Comparison of ENCODE assay signal across 38 mouse cellular contexts in genomic region chr15:102012260-102012765, GRCm38 (mm10). TPM values are rescaled to one million over a fixed set of nuclear protein-coding genes. Genes with fewer than 3 reads are reported as not detected.
DNase-seq lines count a peak whose midpoint lies in the region; ATAC-seq and TF ChIP-seq lines count a peak whose summit lies in the region.
"Had no signal": no experiment of that assay in that cellular context is flagged by ENCODE, and none has a peak within 500 bp of the region (broad histone marks: within the 10 kb centered on the region; RNA-seq: fewer than 3 reads in every experiment).

No protein-coding gene starts in this region.

- in situ Hi-C loops in CH12.LX (cut with MboI; ENCODE audit: low pct_ligation_motif_present, low pct_unique_long_range_greater_than_20kb, low sequenced_read_pairs): no loop called here

- H3K27me3 ChIP-seq in intestine, embryonic 16.5 days (replicated peaks; ENCODE audit: control insufficient read depth, insufficient read depth, low read length): no peaks in the 10 kb centered on the region
- no peaks in the 10 kb centered on the region for H3K27me3 ChIP-seq in intestine, embryonic 15.5 days (replicated peaks)
- H3K27me3 ChIP-seq in lung, embryonic 16.5 days (ENCODE audit: control insufficient read depth, insufficient read depth, low read depth, low read length): no peaks in the 10 kb centered on the region
- H3K27me3 ChIP-seq in CH12.LX (replicated peaks): peaks cover 12% of the 10 kb centered on the region
- H3K27me3 ChIP-seq: embryonic facial prominence, embryonic 12.5 days had no signal

- TF ChIP-seq RAD21 in CH12.LX (IDR thresholded peaks at IDR 0.05; ENCODE audit: low read depth, low read length): no peak

- no peaks in the 10 kb centered on the region for H3K79me2 ChIP-seq in CH12.LX (replicated peaks; ENCODE audit: control insufficient read depth, extremely low read depth, insufficient read depth, poor library complexity, severe bottlenecking)

- dilution Hi-C loops in CH12.LX (cut with MboI; ENCODE audit: extremely low pct_ligation_motif_present, extremely low pct_unique_long_range_greater_than_20kb, low sequenced_read_pairs): no loop called here

- 0 out of 2 replicates have a peak overlapping the region, but pooled peaks have one; percentile 6 for H3K27ac ChIP-seq in intestine, embryonic 16.5 days (ENCODE audit: low read length)
- no peak overlapping the region for H3K27ac ChIP-seq in intestine, embryonic 15.5 days
- peak overlapping the region; percentile 25; the same call in 1 of the 2 replicates for H3K27ac ChIP-seq in lung, embryonic 16.5 days (ENCODE audit: low read length)
- no peak overlapping the region for H3K27ac ChIP-seq in CH12.LX (ENCODE audit: insufficient read depth, low read depth)
- H3K27ac ChIP-seq: embryonic facial prominence, embryonic 12.5 days; heart, embryonic 13.5 days; layer of hippocampus, adult 2 months; left cerebral cortex, adult 2 months; limb, embryonic 13.5 days; liver, embryonic 12.5 days; midbrain, embryonic 13.5 days had no signal

- DNase-seq in lung, postnatal 10 days: no peak
- DNase-seq in A20 (ENCODE audit: low read depth, low spot score): peak; percentile 89
- peak; percentile 93 for DNase-seq in CH12.LX (ENCODE audit: extremely low read depth)
- no peak for DNase-seq in adrenal gland, postnatal 4 days (ENCODE audit: low spot score in 2 of 2)
- DNase-seq: adrenal gland, adult 8-10 months; cerebellum, adult 8-10 months; cerebellum, postnatal 25 days; embryo, embryonic 11 days; gastrocnemius, postnatal 25 days; heart, adult 18-20 months; heart, postnatal 10 days; kidney, adult 11 months; kidney, postnatal 25 days; liver, postnatal 0 days; lung, postnatal 4 days; thymus, adult 18-20 months; thymus, postnatal 25 days had no signal

- no peak for TF ChIP-seq POLR2A in CH12.LX (IDR thresholded peaks at IDR 0.05; ENCODE audit: low read depth, low read length)

- no peaks in the 10 kb centered on the region for H3K36me3 ChIP-seq in intestine, embryonic 16.5 days (ENCODE audit: control insufficient read depth, insufficient read depth, low read length)
- no peaks in the 10 kb centered on the region for H3K36me3 ChIP-seq in intestine, embryonic 15.5 days
- no peaks in the 10 kb centered on the region for H3K36me3 ChIP-seq in lung, embryonic 16.5 days (ENCODE audit: control insufficient read depth, insufficient read depth, low read length)
- H3K36me3 ChIP-seq in CH12.LX (replicated peaks in 1 of 2; ENCODE audit: control insufficient read depth in 1 of 2, insufficient read depth in 1 of 2, low read length in 1 of 2): no peaks in the 10 kb centered on the region
- H3K36me3 ChIP-seq: embryonic facial prominence, embryonic 12.5 days; G1E; heart, embryonic 13.5 days; hindbrain, embryonic 10.5 days; limb, embryonic 13.5 days; liver, embryonic 12.5 days; midbrain, embryonic 13.5 days had no signal

- H3K4me1 ChIP-seq in intestine, embryonic 16.5 days (ENCODE audit: control insufficient read depth, insufficient read depth, low read length): peaks cover 53% of the 10 kb centered on the region
- peaks cover 53% of the 10 kb centered on the region for H3K4me1 ChIP-seq in intestine, embryonic 15.5 days (replicated peaks)
- peaks cover 21% of the 10 kb centered on the region for H3K4me1 ChIP-seq in lung, embryonic 16.5 days (replicated peaks; ENCODE audit: control insufficient read depth, insufficient read depth, low read length)
- peaks cover 40 to 83% of the 10 kb centered on the region in 2 experiments for H3K4me1 ChIP-seq in CH12.LX (ENCODE audit: control insufficient read depth in 1 of 2, insufficient read depth in 2 of 2)
- H3K4me1 ChIP-seq: megakaryocyte, embryonic 14.5 days had no signal

- H3K4me3 ChIP-seq in intestine, embryonic 16.5 days (ENCODE audit: low read length): no peak overlapping the region
- no peak overlapping the region for H3K4me3 ChIP-seq in intestine, embryonic 15.5 days (replicated peaks)
- no peak overlapping the region for H3K4me3 ChIP-seq in lung, embryonic 16.5 days (ENCODE audit: low read length)
- peak overlapping the region in 1 of 3 experiments; percentile 10 for H3K4me3 ChIP-seq in CH12.LX (replicated peaks in 1 of 3; ENCODE audit: low read depth in 2 of 3, low read length in 2 of 3, poor library complexity in 1 of 3)
- H3K4me3 ChIP-seq: embryonic facial prominence, embryonic 12.5 days; heart, embryonic 13.5 days; hindbrain, embryonic 10.5 days; layer of hippocampus, adult 2 months; left cerebral cortex, adult 2 months; limb, embryonic 13.5 days; liver, embryonic 12.5 days; megakaryocyte, embryonic 14.5 days; midbrain, embryonic 13.5 days had no signal

- no peak for ATAC-seq in intestine, embryonic 16.5 days
- no peak for ATAC-seq in intestine, embryonic 15.5 days
- ATAC-seq in lung, embryonic 16.5 days (ENCODE audit: low read depth): no peak
- ATAC-seq: forebrain, embryonic 14.5 days; hindbrain, embryonic 16.5 days; liver, embryonic 12.5 days; liver, postnatal 0 days; midbrain, embryonic 13.5 days had no signal

- no peak overlapping the region for H3K4me2 ChIP-seq in intestine, embryonic 16.5 days (ENCODE audit: low read depth, low read length)
- no peak overlapping the region for H3K4me2 ChIP-seq in intestine, embryonic 15.5 days (replicated peaks)
- no peak overlapping the region for H3K4me2 ChIP-seq in lung, embryonic 16.5 days (ENCODE audit: low read depth, low read length)
- peak overlapping the region; percentile 48; the same call in 1 of the 2 replicates for H3K4me2 ChIP-seq in CH12.LX (ENCODE audit: insufficient read depth, low read depth, poor library complexity, severe bottlenecking)
- H3K4me2 ChIP-seq: embryonic facial prominence, embryonic 12.5 days; heart, embryonic 13.5 days; limb, embryonic 13.5 days; liver, embryonic 12.5 days; midbrain, embryonic 13.5 days had no signal

- H3K9ac ChIP-seq in intestine, embryonic 16.5 days (ENCODE audit: low read depth, low read length): no peak overlapping the region
- H3K9ac ChIP-seq in intestine, embryonic 15.5 days: no peak overlapping the region
- H3K9ac ChIP-seq in lung, embryonic 16.5 days (ENCODE audit: low read length): no peak overlapping the region
- H3K9ac ChIP-seq in CH12.LX (ENCODE audit: insufficient read depth, low read depth): no peak overlapping the region
- H3K9ac ChIP-seq: embryonic facial prominence, embryonic 12.5 days; heart, embryonic 13.5 days; limb, embryonic 13.5 days; liver, embryonic 12.5 days; liver, postnatal 0 days; midbrain, embryonic 13.5 days had no signal

- TF ChIP-seq CTCF in CH12.LX (conservative IDR thresholded peaks at IDR 0.05 in 1 of 2, IDR thresholded peaks at IDR 0.05 in 1 of 2; ENCODE audit: low read depth in 2 of 2, low read length in 2 of 2): no peak

- 57% methylated on average over 4 of the region's 4 CpGs for WGBS in intestine, embryonic 16.5 days
- 64% methylated on average over 4 of the region's 4 CpGs for WGBS in intestine, embryonic 15.5 days
- 52% methylated on average over 4 of the region's 4 CpGs for WGBS in lung, embryonic 16.5 days

- no peaks in the 10 kb centered on the region for H3K9me3 ChIP-seq in intestine, embryonic 16.5 days (ENCODE audit: control insufficient read depth, low read length)
- no peaks in the 10 kb centered on the region for H3K9me3 ChIP-seq in intestine, embryonic 15.5 days
- no peaks in the 10 kb centered on the region for H3K9me3 ChIP-seq in lung, embryonic 16.5 days (ENCODE audit: control insufficient read depth, low read length)
- H3K9me3 ChIP-seq in CH12.LX (replicated peaks; ENCODE audit: low read length): no peaks in the 10 kb centered on the region
- H3K9me3 ChIP-seq: embryonic facial prominence, embryonic 12.5 days; G1E; heart, embryonic 13.5 days; hindbrain, embryonic 10.5 days; limb, embryonic 13.5 days; liver, embryonic 12.5 days; megakaryocyte, embryonic 14.5 days; midbrain, embryonic 13.5 days had no signal

- peak; percentile 74 for TF ChIP-seq EP300 in CH12.LX (IDR thresholded peaks at IDR 0.05; ENCODE audit: low read length)

TF ChIP-seq in CH12.LX, 34 proteins besides CTCF, POLR2A, EP300 and RAD21 (continues in another document):
- no peak for TF ChIP-seq MXI1 (IDR thresholded peaks at IDR 0.05; ENCODE audit: low read depth, low read length)
- TF ChIP-seq NRF1 (IDR thresholded peaks at IDR 0.05; ENCODE audit: low read depth, low read length): no peak
- TF ChIP-seq JUN (IDR thresholded peaks at IDR 0.05; ENCODE audit: insufficient read depth, low read depth, low read length): no peak
- TF ChIP-seq ZNF384 (IDR thresholded peaks at IDR 0.05; ENCODE audit: low read depth, low read length): no peak
- TF ChIP-seq USF2 (conservative IDR thresholded peaks at IDR 0.05; ENCODE audit: low read depth, low read length): no peak
- TF ChIP-seq E2F4 (IDR thresholded peaks at IDR 0.05; ENCODE audit: insufficient replicate concordance, low read depth, low read length): no peak
- TF ChIP-seq ZKSCAN1 (IDR thresholded peaks at IDR 0.05; ENCODE audit: borderline replicate concordance, low read depth, low read length): no peak
- no peak for TF ChIP-seq KAT2A (IDR thresholded peaks at IDR 0.05; ENCODE audit: insufficient replicate concordance, low read length)

RNA-seq across cellular contexts. Expression of gene Krt8, which starts 8.0 kb away (rescaled TPM):
- polyA plus RNA-seq in intestine, embryonic 16.5 days (2015; fragmentation: Nextera tagmentation; extraction: Ambion mirVana): 1,017 and 1,065 TPM in 2 replicates
- polyA plus RNA-seq in intestine, embryonic 15.5 days (2015; fragmentation: Nextera tagmentation; extraction: Ambion mirVana): 775 and 835 TPM in 2 replicates
- 402 and 445 TPM in 2 replicates for polyA plus RNA-seq in lung, embryonic 16.5 days (2015; fragmentation: Nextera tagmentation; extraction: Ambion mirVana)
- total RNA-seq in CH12.LX (2012; rRNA removed) (not detected in 2 replicates), CH12.LX (2014; rRNA removed) (not detected in 2 replicates)
- polyA plus RNA-seq in CH12.LX (2012; ENCODE audit: insufficient read length, low read depth): not detected in 2 replicates
- 10 to 100 TPM; 18.8 TPM for total RNA-seq in adrenal gland, postnatal 4 days (2021)
- total RNA-seq: G1E had no signal
- polyA plus RNA-seq: G1E had no signal

RNA-seq across cellular contexts. Expression of gene Krt18, which starts 15.7 kb away (rescaled TPM):
- polyA plus RNA-seq in intestine, embryonic 16.5 days (2015; fragmentation: Nextera tagmentation; extraction: Ambion mirVana): 353 and 370 TPM in 2 replicates
- 263 and 305 TPM in 2 replicates for polyA plus RNA-seq in intestine, embryonic 15.5 days (2015; fragmentation: Nextera tagmentation; extraction: Ambion mirVana)
- 263 and 293 TPM in 2 replicates for polyA plus RNA-seq in lung, embryonic 16.5 days (2015; fragmentation: Nextera tagmentation; extraction: Ambion mirVana)
- total RNA-seq in CH12.LX (2012; rRNA removed) (0.13 and 0.21 TPM in 2 replicates), CH12.LX (2014; rRNA removed) (not detected in 2 replicates)
- polyA plus RNA-seq in CH12.LX (2012; ENCODE audit: insufficient read length, low read depth): not detected in 2 replicates
- 10 to 100 TPM; 17.3 to 22.9 TPM for total RNA-seq in adrenal gland, postnatal 4 days (2021)
- total RNA-seq: G1E had no signal
- polyA plus RNA-seq: G1E had no signal

RNA-seq across cellular contexts. Expression of gene Krt78, which starts 58.2 kb away (rescaled TPM):
- 0.07 and 0.17 TPM in 2 replicates for polyA plus RNA-seq in intestine, embryonic 16.5 days (2015; fragmentation: Nextera tagmentation; extraction: Ambion mirVana)
- polyA plus RNA-seq in intestine, embryonic 15.5 days (2015; fragmentation: Nextera tagmentation; extraction: Ambion mirVana): 0.05 and 0.25 TPM in 2 replicates
- 0.10 and 0.21 TPM in 2 replicates for polyA plus RNA-seq in lung, embryonic 16.5 days (2015; fragmentation: Nextera tagmentation; extraction: Ambion mirVana)
- total RNA-seq in CH12.LX (2012; rRNA removed): not detected in 2 replicates
- not detected in 2 replicates for total RNA-seq in CH12.LX (2014; rRNA removed)
- polyA plus RNA-seq in CH12.LX (2012; ENCODE audit: insufficient read length, low read depth): not detected in 2 replicates
- total RNA-seq in adrenal gland, postnatal 4 days (2021): not detected
- total RNA-seq: adrenal gland, adult 8-10 months; gastrocnemius, postnatal 25 days; heart, postnatal 10 days; layer of hippocampus, adult 2 months; layer of hippocampus, postnatal 14 days; left cerebral cortex, adult 2 months; left cerebral cortex, postnatal 25 days; monocyte, adult 5-6 weeks had no signal
- polyA plus RNA-seq: C2C12; embryonic facial prominence, embryonic 12.5 days; forebrain, embryonic 14.5 days; G1E; heart, embryonic 13.5 days; hindbrain, embryonic 10.5 days; kidney, embryonic 14.5 days; limb, embryonic 13.5 days; liver, embryonic 12.5 days; liver, postnatal 0 days; midbrain, embryonic 13.5 days; neural tube, embryonic 14.5 days had no signal

Comparison
In these comparisons a context has a peak if more than half of its experiments do, and no peak if none do; other contexts are left out.
1. H3K27ac ChIP-seq: peak in intestine, embryonic 16.5 days (single experiment) and lung, embryonic 16.5 days (single experiment); none in intestine, embryonic 15.5 days (single experiment) and CH12.LX (single experiment).
2. DNase-seq: peak in A20 (single experiment) and CH12.LX (single experiment); none in lung, postnatal 10 days (single experiment) and adrenal gland, postnatal 4 days (0 of 2).
3. RNA of gene Krt8, which starts 8.0 kb away (polyA plus RNA-seq): 1,017 to 1,065 TPM in intestine, embryonic 16.5 days, 775 to 835 TPM in intestine, embryonic 15.5 days and 402 to 445 TPM in lung, embryonic 16.5 days; not detected in CH12.LX; every median in the first group is over 100 times any median in the second.
4. RNA of gene Krt18, which starts 15.7 kb away (polyA plus RNA-seq): 353 to 370 TPM in intestine, embryonic 16.5 days, 263 to 293 TPM in lung, embryonic 16.5 days and 263 to 305 TPM in intestine, embryonic 15.5 days; not detected in CH12.LX; every median in the first group is over 100 times any median in the second.